Mouse (Mus musculus) frontal cortex, postnatal 14 days (tissue): ENCODE results near the gene Supt5.
A peak's percentile ranks its signal among the peaks of the same experiment; 100 is the strongest.

Experiments used
- DNase-seq, 2 experiments: peaks; one replicate each; pipeline ENCODE4 v3.0.0; 2022; ENCODE audit warnings: low spot score in 2 of 2

Gene Supt5

GRCm38 (mm10) chr7:28301616-28302433 lies 36.7 kb downstream of the Supt5 start, which contains the start of gene Dll3:
Dll3 (minus strand) TSS chr7:28302238.
- peak in 1 of 2 experiments; percentile 50 for DNase-seq

- DNase-seq: no peak
These were observed 39.5 kb downstream of the Supt5 start for GRCm38 (mm10) chr7:28298837-28299625.

- DNase-seq: peak; percentile 53 to 56
These were observed 44.1 kb downstream of the Supt5 start for GRCm38 (mm10) chr7:28294481-28294880.

- peak in 1 of 2 experiments; percentile 36 for DNase-seq
These were observed 47.6 kb downstream of the Supt5 start, which contains the start of gene Selenov for GRCm38 (mm10) chr7:28290638-28291590. Selenov (minus strand) TSS chr7:28291186.

- no peak for DNase-seq
These were observed 48.4 kb downstream of the Supt5 start for GRCm38 (mm10) chr7:28290165-28290564.

GRCm38 (mm10) chr7:28280630-28281029 lies 57.9 kb downstream of the Supt5 start:
- no peak for DNase-seq

GRCm38 (mm10) chr7:28278279-28278652 lies 60.3 kb downstream of the Supt5 start:
- DNase-seq: no peak

GRCm38 (mm10) chr7:28277615-28278278 lies 60.8 kb downstream of the Supt5 start, which contains the start of gene Eid2b:
Eid2b (plus strand) TSS chr7:28277739.
- DNase-seq: peak; percentile 89 to 95

- no peak for DNase-seq
These were observed 61.3 kb downstream of the Supt5 start for GRCm38 (mm10) chr7:28277237-28277614.

GRCm38 (mm10) chr7:28271761-28272160 lies 66.8 kb downstream of the Supt5 start:
- DNase-seq: no peak

- no peak for DNase-seq
These were observed 69.2 kb downstream of the Supt5 start for GRCm38 (mm10) chr7:28269355-28269754.

GRCm38 (mm10) chr7:28268576-28268975 lies 70.0 kb downstream of the Supt5 start:
- no peak for DNase-seq

- peak in 1 of 2 experiments; percentile 47 for DNase-seq
These were observed 70.5 kb downstream of the Supt5 start for GRCm38 (mm10) chr7:28268042-28268531.

- DNase-seq: peak; percentile 86
These were observed 71.2 kb downstream of the Supt5 start, which contains the start of gene Eid2 for GRCm38 (mm10) chr7:28267129-28268041. Eid2 (plus strand) TSS chr7:28267881.

GRCm38 (mm10) chr7:28265391-28265790 lies 73.2 kb downstream of the Supt5 start:
- no peak for DNase-seq
